Mouse (Mus musculus) splenic B cell, adult 2 months (primary cell): ENCODE measurements around the gene Nt5c2.

Experiments used
- DNase-seq: peaks from one replicate; pipeline ENCODE4 v3.0.0-alpha.2; 2011; ENCODE audit warnings: low read depth, low spot score
- H3K27me3 ChIP-seq: 2 replicates; pipeline ENCODE4 v1.6.1; 2012; ENCODE audit warnings: mild to moderate bottlenecking, low read length, moderate library complexity, mixed read lengths; ENCODE audit not compliant: control insufficient read depth, poor library complexity, insufficient read depth, severe bottlenecking
- H3K36me3 ChIP-seq: 2 replicates; pipeline ENCODE4 v1.6.1; 2012; ENCODE audit warnings: mild to moderate bottlenecking, low read length, moderate library complexity, mixed read lengths; ENCODE audit not compliant: control insufficient read depth, poor library complexity, insufficient read depth, severe bottlenecking

Nt5c2 gene

DNA sequence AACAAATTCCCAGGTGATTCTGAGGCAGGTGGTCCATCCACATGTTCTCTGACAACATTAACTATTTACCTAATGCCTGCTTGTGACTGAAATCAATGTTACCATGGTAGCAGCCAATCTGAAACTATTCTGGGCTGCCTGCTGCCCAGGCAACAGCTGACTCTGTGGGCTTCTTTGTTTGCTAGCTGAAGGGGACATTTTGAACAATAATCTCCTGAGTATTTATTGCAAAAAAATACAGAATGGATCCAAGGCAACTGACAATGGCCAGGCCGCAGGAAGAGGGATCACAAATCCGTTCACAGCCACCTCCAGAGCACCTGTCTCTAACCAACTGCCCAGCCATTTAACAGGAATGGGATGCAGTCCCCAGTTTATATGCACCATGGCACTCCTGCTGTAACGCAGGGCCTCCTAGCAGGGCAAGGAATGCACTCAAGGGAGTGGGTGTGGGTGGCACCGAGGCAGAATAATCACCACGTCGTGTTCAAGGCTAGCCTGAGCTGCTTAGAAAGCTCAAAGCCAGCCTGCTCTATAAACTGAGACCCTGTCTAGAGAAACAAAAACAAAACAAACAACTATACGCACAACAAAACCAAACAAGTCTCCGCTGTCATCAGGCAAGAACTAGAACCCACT is 43.8 kb downstream of the Nt5c2 start:
- Histone ChIP-seq H3K36me3 (no peaks in the 10 kb centered on the region), H3K27me3 (no peaks in the 10 kb centered on the region)
- peak; percentile 63 for DNase-seq

- H3K27me3 ChIP-seq: no peaks in the 10 kb centered on the region
- peak; percentile 72 for DNase-seq
- no peaks in the 10 kb centered on the region for H3K36me3 ChIP-seq
Measured at GRCm38 (mm10) chr19:46970121-46970729, 44.7 kb downstream of the Nt5c2 start.

GRCm38 (mm10) chr19:46969286-46969985 is 45.5 kb downstream of the Nt5c2 start:
- H3K27me3 ChIP-seq: no peaks in the 10 kb centered on the region
- peak; percentile 56 for DNase-seq
- H3K36me3 ChIP-seq: no peaks in the 10 kb centered on the region

GRCm38 (mm10) chr19:46968833-46969232 is 46.1 kb downstream of the Nt5c2 start:
- no peak for DNase-seq
- H3K36me3 ChIP-seq: no peaks in the 10 kb centered on the region
- no peaks in the 10 kb centered on the region for H3K27me3 ChIP-seq

- no peak for DNase-seq
- Histone ChIP-seq H3K36me3 (no peaks in the 10 kb centered on the region), H3K27me3 (no peaks in the 10 kb centered on the region)
Measured at GRCm38 (mm10) chr19:46967861-46968260, 47.1 kb downstream of the Nt5c2 start.

- H3K27me3 ChIP-seq: no peaks in the 10 kb centered on the region
- no peak for DNase-seq
- no peaks in the 10 kb centered on the region for H3K36me3 ChIP-seq
Measured at GRCm38 (mm10) chr19:46966330-46966729, 48.6 kb downstream of the Nt5c2 start.

- Histone ChIP-seq H3K36me3 (no peaks in the 10 kb centered on the region), H3K27me3 (no peaks in the 10 kb centered on the region)
- no peak for DNase-seq
Measured at GRCm38 (mm10) chr19:46965496-46965895, 49.5 kb downstream of the Nt5c2 start.

DNA sequence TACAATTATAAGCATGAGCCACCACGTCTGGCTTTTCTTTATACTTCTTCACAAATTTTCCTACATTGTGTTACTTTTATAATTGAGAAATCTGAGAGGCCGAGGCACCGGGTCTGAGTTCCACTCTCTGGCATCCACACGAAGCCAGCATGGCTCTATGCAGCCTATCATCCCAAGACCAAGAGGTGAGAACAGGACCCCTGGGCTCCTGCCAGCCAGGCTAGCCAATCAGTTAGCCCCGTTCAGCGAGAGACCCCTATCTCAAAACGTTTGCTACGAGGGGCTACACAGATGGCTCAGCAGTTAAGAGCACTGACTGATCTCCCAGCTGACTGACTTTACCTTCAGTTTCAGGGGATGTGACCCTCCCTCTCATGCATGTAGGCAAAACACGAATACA is 50.6 kb downstream of the Nt5c2 start:
- no peak for DNase-seq
- no peaks in the 10 kb centered on the region for H3K36me3 ChIP-seq

GRCm38 (mm10) chr19:46963440-46963839 is 51.5 kb downstream of the Nt5c2 start:
- Histone ChIP-seq H3K36me3 (no peaks in the 10 kb centered on the region), H3K27me3 (no peaks in the 10 kb centered on the region)
- DNase-seq: peak; percentile 24

More for the DNA sequence above, 50.6 kb downstream of the Nt5c2 start:
- no peaks in the 10 kb centered on the region for H3K27me3 ChIP-seq

DNA sequence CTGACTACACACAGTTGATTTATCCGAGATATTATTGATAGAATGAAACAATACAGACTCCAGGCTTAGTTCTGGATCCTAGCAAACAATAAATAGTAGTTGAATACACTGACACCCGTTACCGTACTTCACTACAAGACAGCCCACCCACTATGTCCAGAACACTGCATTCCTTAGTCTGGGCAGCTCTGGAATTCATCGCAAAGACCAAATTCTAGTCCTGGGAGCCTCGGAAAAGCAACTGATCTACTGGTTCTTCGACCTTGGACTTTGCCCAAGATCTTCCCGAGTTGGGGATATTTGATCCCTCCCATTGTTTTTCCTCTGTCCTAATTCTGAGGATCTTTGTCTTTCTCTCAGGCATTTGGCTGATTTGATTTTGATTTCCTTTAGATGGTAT is 52.1 kb downstream of the Nt5c2 start:
- Histone ChIP-seq H3K27me3 (no peaks in the 10 kb centered on the region), H3K36me3 (no peaks in the 10 kb centered on the region)
- DNase-seq: no peak

DNA sequence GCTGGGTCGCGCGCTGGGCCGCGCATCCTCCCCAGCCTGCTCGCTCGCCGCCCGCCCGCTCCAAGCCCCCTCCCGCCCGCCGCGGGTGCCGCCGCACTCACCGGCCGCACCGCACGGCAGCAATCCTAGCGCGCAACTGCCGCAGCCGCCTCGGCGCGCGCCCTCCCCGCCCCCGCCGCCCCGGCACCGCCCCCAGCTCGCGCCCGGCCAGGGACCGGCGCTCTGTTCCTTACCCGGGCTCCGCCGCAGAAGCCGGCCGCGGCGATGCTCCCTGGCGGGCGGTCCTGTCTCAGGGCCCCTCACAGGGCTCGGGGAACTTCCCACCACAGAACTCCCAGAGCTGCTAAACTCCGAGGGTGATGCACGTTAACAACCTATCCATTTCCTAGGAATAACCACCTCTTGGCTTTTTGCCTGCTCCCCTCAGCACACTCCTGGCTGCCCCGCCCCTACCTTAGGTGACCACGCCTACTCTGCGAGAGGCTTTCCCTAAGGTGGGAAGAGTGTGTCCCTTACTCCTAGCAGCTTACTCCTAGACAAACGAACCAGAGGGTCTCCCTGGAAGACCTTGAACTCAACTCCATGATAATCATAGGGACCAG is 52.7 kb downstream of the Nt5c2 start:
- DNase-seq: peak; percentile 79
- Histone ChIP-seq H3K27me3 (no peaks in the 10 kb centered on the region), H3K36me3 (no peaks in the 10 kb centered on the region)

- H3K36me3 ChIP-seq: no peaks in the 10 kb centered on the region
- no peaks in the 10 kb centered on the region for H3K27me3 ChIP-seq
- DNase-seq: peak; percentile 86
Measured at GRCm38 (mm10) chr19:46961652-46962051, 53.3 kb downstream of the Nt5c2 start.

DNA sequence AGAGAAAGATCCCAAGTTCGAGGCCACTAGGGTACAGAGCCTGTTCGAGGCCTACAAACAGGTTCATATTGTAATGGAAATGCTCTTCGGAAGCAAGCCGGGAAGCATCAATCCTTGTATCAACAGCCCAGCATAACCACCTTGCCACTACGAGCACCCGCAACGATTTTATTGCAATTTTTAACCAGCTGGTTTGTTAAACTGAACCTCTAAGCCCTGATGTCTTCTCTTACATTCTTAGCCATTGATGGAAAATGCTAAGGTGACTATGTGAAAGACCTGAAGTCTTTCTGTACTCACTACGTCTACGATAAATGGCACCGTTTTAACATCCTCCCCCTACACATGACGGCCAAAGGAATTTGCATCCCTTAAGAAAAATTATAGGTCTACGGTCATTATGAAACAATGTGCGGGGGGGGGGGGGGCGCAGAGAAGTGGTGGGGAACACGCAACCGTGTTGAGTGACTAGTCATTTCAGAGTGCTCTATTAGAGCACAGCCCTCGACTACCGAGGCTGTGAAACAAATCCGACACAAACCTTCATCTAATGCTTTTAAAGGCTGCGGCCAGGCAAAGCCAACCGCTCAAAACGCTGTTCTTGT is 53.8 kb downstream of the Nt5c2 start:
- H3K27me3 ChIP-seq: no peaks in the 10 kb centered on the region
- peak; percentile 52 for DNase-seq
- no peaks in the 10 kb centered on the region for H3K36me3 ChIP-seq

GRCm38 (mm10) chr19:46960101-46961046 is 54.6 kb downstream of the Nt5c2 start:
- H3K27me3 ChIP-seq: no peaks in the 10 kb centered on the region
- H3K36me3 ChIP-seq: no peaks in the 10 kb centered on the region
- DNase-seq: peak; percentile 36
